Mouse (Mus musculus) intestine, embryonic 16.5 days (tissue): ENCODE measurements around the gene Brd4. TPM values are rescaled to one million over a fixed set of nuclear protein-coding genes. Genes with fewer than 3 reads are reported as not detected.

Experiments
- ATAC-seq: fragments of 200-750 bp; cut with Nextera tagmentation; 2 replicates; pipeline ENCODE4 v1.8.0; 2017; ENCODE audit warnings: moderate TSS enrichment, moderate library complexity
- H3K27ac ChIP-seq: fragments of 300-500 bp; sonication (generic); 2 replicates; pipeline ENCODE4 v1.5.1; 2014; ENCODE audit warnings: mild to moderate bottlenecking, low read length
- H3K27me3 ChIP-seq: fragments of 300-500 bp; sonication (generic); replicated peaks from 2 replicates; pipeline ENCODE4 v1.6.1; 2014; ENCODE audit warnings: low read length, control low read depth, mixed read lengths; ENCODE audit not compliant: control insufficient read depth, insufficient read depth
- H3K36me3 ChIP-seq: fragments of 300-500 bp; sonication (generic); 2 replicates; pipeline ENCODE4 v1.6.1; 2014; ENCODE audit warnings: low read length, control low read depth; ENCODE audit not compliant: control insufficient read depth, insufficient read depth
- H3K4me1 ChIP-seq: fragments of 300-500 bp; sonication (generic); 2 replicates; pipeline ENCODE4 v1.6.1; 2014; ENCODE audit warnings: low read length, control low read depth, mixed read lengths; ENCODE audit not compliant: control insufficient read depth, insufficient read depth
- H3K4me2 ChIP-seq: fragments of 300-500 bp; sonication (generic); 2 replicates; pipeline ENCODE4 v1.6.1; 2014; ENCODE audit warnings: low read depth, low read length, control low read depth
- H3K4me3 ChIP-seq: fragments of 300-500 bp; sonication (generic); 2 replicates; pipeline ENCODE4 v1.5.1; 2014; ENCODE audit warnings: mild to moderate bottlenecking, low read length
- H3K9ac ChIP-seq: fragments of 300-500 bp; sonication (generic); 2 replicates; pipeline ENCODE4 v1.6.1; 2014; ENCODE audit warnings: low read depth, low read length
- H3K9me3 ChIP-seq: fragments of 300-500 bp; sonication (generic); 2 replicates; pipeline ENCODE4 v1.6.1; 2016; ENCODE audit warnings: low read length, control low read depth; ENCODE audit not compliant: control insufficient read depth
- WGBS: fragments of 180-500 bp; shearing (Covaris S2); extraction: QIAGEN DNeasy Blood & Tissue Kit; methylation state at CpG from one replicate; pipeline ENCODE4 v1.1.7; 2014; 5-methylcytosine and 5-hydroxymethylcytosine counted together
- polyA plus RNA-seq: library from polyadenylated mRNA; unstranded; fragments of >200 nt; fragmentation: Nextera tagmentation; extraction: Ambion mirVana; gene quantifications from 2 replicates; pipeline ENCODE4 v1.2.1, GENCODE M21; 2015

The Brd4 gene
- polyA plus RNA-seq, 1 experiment from 2014 or later, result 35.1 TPM

- Histone ChIP-seq H3K4me3 (peak overlapping the region; percentile 95), H3K36me3 (no peaks in the 10 kb centered on the region), H3K27me3 (no peaks in the 10 kb centered on the region), H3K4me2 (peak overlapping the region; percentile 66), H3K27ac (peak overlapping the region; percentile 99), H3K9ac (peak overlapping the region; percentile 98), H3K4me1 (peaks cover 17% of the 10 kb centered on the region), H3K9me3 (no peaks in the 10 kb centered on the region)
- peak; percentile 72 for ATAC-seq
- WGBS, result 2% methylated on average over 40 of the region's 41 CpGs
Observed at GRCm38 (mm10) chr17:32283771-32284221, 726 bp downstream of the Brd4 start.

- 7% methylated on average over 7 of the region's 7 CpGs for WGBS
- H3K27ac ChIP-seq, result peak overlapping the region; percentile 99
- no peak for ATAC-seq
- H3K9me3 ChIP-seq, result no peaks in the 10 kb centered on the region
- peak overlapping the region; percentile 95 for H3K4me3 ChIP-seq
- H3K9ac ChIP-seq, result peak overlapping the region; percentile 98
- no peaks in the 10 kb centered on the region for H3K36me3 ChIP-seq
- peak overlapping the region; percentile 66 for H3K4me2 ChIP-seq
- H3K4me1 ChIP-seq, result peaks cover 17% of the 10 kb centered on the region
- H3K27me3 ChIP-seq, result no peaks in the 10 kb centered on the region
Observed at GRCm38 (mm10) chr17:32283341-32283740, 1.2 kb downstream of the Brd4 start.

- Histone ChIP-seq H3K27ac (no peak overlapping the region), H3K9ac (no peak overlapping the region), H3K27me3 (no peaks in the 10 kb centered on the region), H3K4me2 (peak overlapping the region; percentile 7; the same call in 1 of the 2 replicates), H3K4me3 (no peak overlapping the region), H3K36me3 (no peaks in the 10 kb centered on the region), H3K9me3 (no peaks in the 10 kb centered on the region), H3K4me1 (peaks cover 17% of the 10 kb centered on the region)
- no peak for ATAC-seq
- WGBS, result 56% methylated on average over 4 of the region's 4 CpGs
Observed at GRCm38 (mm10) chr17:32281611-32282310, 2.8 kb downstream of the Brd4 start.

GRCm38 (mm10) chr17:32281126-32281525 is 3.4 kb downstream of the Brd4 start:
- Histone ChIP-seq H3K27me3 (no peaks in the 10 kb centered on the region), H3K9me3 (no peaks in the 10 kb centered on the region), H3K4me1 (peaks cover 19% of the 10 kb centered on the region), H3K36me3 (no peaks in the 10 kb centered on the region), H3K27ac (no peak overlapping the region), H3K4me3 (no peak overlapping the region), H3K9ac (no peak overlapping the region), H3K4me2 (no peak overlapping the region)
- no peak for ATAC-seq
- 93% methylated on average over 2 of the region's 2 CpGs for WGBS

- no peak for ATAC-seq
- Histone ChIP-seq H3K4me1 (peaks cover 24% of the 10 kb centered on the region), H3K27me3 (no peaks in the 10 kb centered on the region), H3K27ac (no peak overlapping the region), H3K4me3 (no peak overlapping the region), H3K9ac (no peak overlapping the region), H3K36me3 (no peaks in the 10 kb centered on the region), H3K9me3 (no peaks in the 10 kb centered on the region), H3K4me2 (no peak overlapping the region)
- WGBS, result 88% methylated on average over 3 of the region's 3 CpGs
Observed at GRCm38 (mm10) chr17:32280575-32280974, 3.9 kb downstream of the Brd4 start.

GRCm38 (mm10) chr17:32277201-32277600 is 7.3 kb downstream of the Brd4 start:
- H3K9me3 ChIP-seq, result no peaks in the 10 kb centered on the region
- H3K4me2 ChIP-seq, result no peak overlapping the region
- no peaks in the 10 kb centered on the region for H3K27me3 ChIP-seq
- no peak overlapping the region for H3K9ac ChIP-seq
- no peak overlapping the region for H3K27ac ChIP-seq
- 78% methylated on average over 1 of the region's 1 CpGs for WGBS
- H3K36me3 ChIP-seq, result no peaks in the 10 kb centered on the region
- peaks cover 19% of the 10 kb centered on the region for H3K4me1 ChIP-seq
- ATAC-seq, result no peak
- H3K4me3 ChIP-seq, result no peak overlapping the region

GRCm38 (mm10) chr17:32275568-32275967 is 9.0 kb downstream of the Brd4 start:
- Histone ChIP-seq H3K36me3 (no peaks in the 10 kb centered on the region), H3K27me3 (no peaks in the 10 kb centered on the region)

GRCm38 (mm10) chr17:32269151-32269550 is 15.4 kb downstream of the Brd4 start:
- no peak overlapping the region for H3K27ac ChIP-seq
- H3K9ac ChIP-seq, result no peak overlapping the region
- no peaks in the 10 kb centered on the region for H3K9me3 ChIP-seq
- WGBS, result 89% methylated on average over 7 of the region's 7 CpGs
- no peaks in the 10 kb centered on the region for H3K27me3 ChIP-seq
- 0 out of 2 replicates have a peak, but pooled peaks cover 3% of the 10 kb centered on the region for H3K4me1 ChIP-seq
- no peak for ATAC-seq
- H3K4me2 ChIP-seq, result no peak overlapping the region
- H3K4me3 ChIP-seq, result no peak overlapping the region
- no peaks in the 10 kb centered on the region for H3K36me3 ChIP-seq

More at GRCm38 (mm10) chr17:32275568-32275967, 9.0 kb downstream of the Brd4 start:
- Histone ChIP-seq H3K9ac (no peak overlapping the region), H3K4me2 (no peak overlapping the region), H3K4me1 (peaks cover 7% of the 10 kb centered on the region), H3K4me3 (no peak overlapping the region), H3K27ac (no peak overlapping the region), H3K9me3 (no peaks in the 10 kb centered on the region)
- ATAC-seq, result no peak
- 83% methylated on average over 3 of the region's 3 CpGs for WGBS

GRCm38 (mm10) chr17:32268540-32268960 is 16.0 kb downstream of the Brd4 start:
- H3K9ac ChIP-seq, result no peak overlapping the region
- H3K27me3 ChIP-seq, result no peaks in the 10 kb centered on the region
- H3K36me3 ChIP-seq, result no peaks in the 10 kb centered on the region
- no peak overlapping the region for H3K4me2 ChIP-seq
- no peak for ATAC-seq
- H3K27ac ChIP-seq, result no peak overlapping the region
- H3K4me3 ChIP-seq, result no peak overlapping the region
- 82% methylated on average over 3 of the region's 3 CpGs for WGBS
- H3K9me3 ChIP-seq, result no peaks in the 10 kb centered on the region
- 0 out of 2 replicates have a peak, but pooled peaks cover 3% of the 10 kb centered on the region for H3K4me1 ChIP-seq
